Mouse (Mus musculus): ENCODE measurements at regions not wholly inside any gene's neighbourhood (a gene's known extent, or its start where the extent isn't known, plus 50 kb on each side); places are given as distances from the start of the nearest gene placed in this dataset.
"Not testable (repeated sequence)": the region's sequence is repeated elsewhere in the genome, so short reads cannot be mapped to it uniquely, and the experiment has no call there.

DNA sequence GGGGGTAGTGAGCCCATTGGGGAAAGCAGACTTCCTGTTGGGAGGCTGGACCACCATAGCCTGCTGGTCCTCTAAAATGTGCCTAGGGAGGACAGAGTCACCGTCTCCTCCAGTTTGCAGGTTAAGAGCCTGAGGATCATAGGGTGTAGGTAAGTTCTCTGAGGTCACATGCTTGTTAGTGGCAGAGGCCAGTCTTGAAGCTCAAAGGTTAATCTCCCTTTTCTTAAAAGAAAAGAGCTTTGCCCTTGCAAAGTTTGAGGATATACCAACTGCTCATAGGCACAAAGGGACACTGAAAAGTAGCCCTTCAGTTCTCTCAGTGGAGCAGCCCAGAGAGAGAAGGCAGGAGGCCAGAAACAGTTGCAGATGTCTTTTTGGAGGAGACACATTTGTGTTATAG, 116.7 kb downstream of the Dmrta2 start:
- Histone ChIP-seq H3K27me3 (replicated peaks; ENCODE audit: control insufficient read depth, insufficient read depth, low read length) (no peaks in the 10 kb centered on the region), H3K9me3 (ENCODE audit: control insufficient read depth) (no peaks in the 10 kb centered on the region), H3K4me1 (replicated peaks; ENCODE audit: control insufficient read depth, insufficient read depth, low read length) (no peaks in the 10 kb centered on the region), H3K4me2 (replicated peaks; ENCODE audit: low read depth) (no peak overlapping the region), H3K4me3 (ENCODE audit: low read depth, low read length) (no peak overlapping the region), H3K27ac (ENCODE audit: low read depth, low read length) (no peak overlapping the region), H3K36me3 (ENCODE audit: control insufficient read depth, insufficient read depth) (no peaks in the 10 kb centered on the region), H3K9ac (ENCODE audit: low read depth, low read length) (no peak overlapping the region)
- ATAC-seq = no peak
- no peak for TF ChIP-seq CTCF (IDR thresholded peaks at IDR 0.05; ENCODE audit: low read depth)
- WGBS = 75% methylated on average over 1 of the region's 1 CpGs

DNA sequence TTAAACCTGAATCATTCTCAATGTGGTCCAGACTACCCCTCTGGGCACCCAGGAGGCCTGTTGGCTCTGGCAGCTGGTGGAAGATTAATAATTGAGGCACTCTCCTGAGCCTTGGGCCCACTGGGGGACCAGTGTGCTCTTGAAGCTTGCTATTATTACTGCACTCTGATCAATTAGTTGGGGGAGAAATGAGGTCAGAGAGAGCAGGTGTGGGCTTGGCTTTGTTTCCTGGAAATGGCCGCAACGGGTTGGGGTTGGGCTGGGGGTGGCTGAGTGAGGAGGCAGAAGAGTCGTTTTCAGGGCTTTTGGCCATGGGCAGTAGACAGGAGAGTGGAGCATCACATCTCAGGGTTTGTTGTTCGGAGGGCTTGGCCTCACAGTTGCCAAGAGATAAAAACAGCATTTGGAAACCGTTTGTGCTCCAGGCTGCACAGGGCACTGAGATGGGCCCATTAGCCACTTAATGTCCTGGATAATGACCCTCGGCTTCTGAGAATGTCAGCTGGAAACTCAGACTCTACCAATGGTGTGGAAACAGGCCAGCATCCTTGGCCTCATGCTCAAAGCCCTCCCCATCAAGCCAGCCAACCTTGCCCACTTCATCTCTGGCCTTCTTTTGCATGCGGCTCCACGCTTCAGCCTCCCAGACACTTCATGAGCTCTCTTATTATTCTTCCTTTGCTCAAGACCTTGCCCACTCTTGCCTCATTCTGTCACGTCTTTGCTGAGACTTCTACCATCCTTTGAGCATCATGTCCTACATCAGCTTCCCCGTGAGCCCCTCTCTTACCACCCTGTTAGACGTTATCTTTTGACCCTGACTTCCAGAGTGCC, 118.1 kb downstream of the Dmrta2 start:
- Histone ChIP-seq H3K36me3 (ENCODE audit: control insufficient read depth, insufficient read depth) (no peaks in the 10 kb centered on the region), H3K4me2 (replicated peaks; ENCODE audit: low read depth) (no peak overlapping the region), H3K4me1 (replicated peaks; ENCODE audit: control insufficient read depth, insufficient read depth, low read length) (no peaks in the 10 kb centered on the region), H3K9me3 (ENCODE audit: control insufficient read depth) (no peaks in the 10 kb centered on the region), H3K4me3 (ENCODE audit: low read depth, low read length) (no peak overlapping the region), H3K27me3 (replicated peaks; ENCODE audit: control insufficient read depth, insufficient read depth, low read length) (no peaks in the 10 kb centered on the region), H3K9ac (ENCODE audit: low read depth, low read length) (no peak overlapping the region), H3K27ac (ENCODE audit: low read depth, low read length) (no peak overlapping the region)
- 74% methylated on average over 11 of the region's 11 CpGs for WGBS
- no peak for ATAC-seq
- TF ChIP-seq CTCF (IDR thresholded peaks at IDR 0.05; ENCODE audit: low read depth) = no peak

DNA sequence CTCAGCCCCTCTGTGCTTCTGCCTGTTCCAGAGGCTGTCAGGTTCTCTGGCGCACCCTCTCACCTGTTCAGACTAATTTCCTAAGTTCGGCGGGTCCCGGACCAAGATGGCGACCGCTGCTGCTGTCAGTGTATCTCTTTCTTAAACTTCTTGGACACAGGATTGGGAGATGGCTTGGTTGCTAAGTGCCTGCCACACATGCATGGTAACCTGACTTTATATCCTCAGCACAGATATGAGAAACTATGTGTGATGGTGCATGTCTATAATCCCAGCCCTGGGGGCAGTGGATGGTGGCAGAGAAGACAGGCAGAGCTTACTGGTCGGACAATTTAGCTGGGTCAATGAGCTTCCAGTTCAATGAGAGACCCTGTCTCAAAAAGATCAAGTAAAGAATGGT, 126.3 kb downstream of the Dmrta2 start:
- not testable (repeated sequence) for H3K9me3 ChIP-seq (ENCODE audit: control insufficient read depth); H3K4me1 ChIP-seq (replicated peaks; ENCODE audit: control insufficient read depth, insufficient read depth, low read length); H3K36me3 ChIP-seq (ENCODE audit: control insufficient read depth, insufficient read depth); H3K9ac ChIP-seq (ENCODE audit: low read depth, low read length); ATAC-seq; H3K4me3 ChIP-seq (ENCODE audit: low read depth, low read length); H3K4me2 ChIP-seq (replicated peaks; ENCODE audit: low read depth); H3K27me3 ChIP-seq (replicated peaks; ENCODE audit: control insufficient read depth, insufficient read depth, low read length); H3K27ac ChIP-seq (ENCODE audit: low read depth, low read length)
- WGBS = 91% methylated on average over 6 of the region's 7 CpGs

DNA sequence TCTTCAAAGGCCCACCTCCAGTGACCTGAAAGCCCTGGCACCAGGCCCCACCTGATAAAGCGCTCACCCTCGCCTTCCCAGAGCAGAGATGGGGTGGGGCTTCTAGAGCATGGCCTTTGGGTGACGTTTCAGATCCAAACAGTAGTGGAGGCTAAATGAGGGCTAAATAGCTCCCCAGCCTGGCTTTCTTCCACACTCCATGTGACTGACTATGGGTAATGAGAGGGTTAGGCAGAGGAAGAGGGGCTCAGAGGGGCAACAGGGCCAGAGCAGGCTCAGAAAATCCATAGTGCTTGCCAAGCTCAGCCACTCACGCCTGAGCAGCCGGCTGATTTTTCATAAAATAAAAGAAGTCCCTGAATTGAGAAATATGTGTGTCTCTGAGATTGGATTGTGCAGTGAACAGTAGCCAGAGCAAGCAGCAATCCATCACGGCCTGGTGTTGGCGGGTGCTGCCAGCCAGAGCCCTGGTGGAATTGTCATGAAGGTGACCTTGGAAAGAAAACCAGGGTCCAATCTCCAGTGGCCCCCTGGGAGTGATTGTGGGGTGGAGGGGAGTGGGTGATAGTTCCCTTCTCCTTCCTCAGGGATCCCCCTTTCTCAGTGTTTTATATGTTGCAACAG, 128.9 kb downstream of the Dmrta2 start:
- Histone ChIP-seq H3K4me2 (replicated peaks; ENCODE audit: low read depth) (no peak overlapping the region), H3K9me3 (ENCODE audit: control insufficient read depth) (no peaks in the 10 kb centered on the region), H3K4me3 (ENCODE audit: low read depth, low read length) (no peak overlapping the region), H3K27me3 (replicated peaks; ENCODE audit: control insufficient read depth, insufficient read depth, low read length) (no peaks in the 10 kb centered on the region), H3K4me1 (replicated peaks; ENCODE audit: control insufficient read depth, insufficient read depth, low read length) (no peaks in the 10 kb centered on the region), H3K9ac (ENCODE audit: low read depth, low read length) (no peak overlapping the region), H3K36me3 (ENCODE audit: control insufficient read depth, insufficient read depth) (no peaks in the 10 kb centered on the region), H3K27ac (ENCODE audit: low read depth, low read length) (no peak overlapping the region)
- no peak for TF ChIP-seq CTCF (IDR thresholded peaks at IDR 0.05; ENCODE audit: low read depth)
- 68% methylated on average over 7 of the region's 7 CpGs for WGBS
- no peak for ATAC-seq

DNA sequence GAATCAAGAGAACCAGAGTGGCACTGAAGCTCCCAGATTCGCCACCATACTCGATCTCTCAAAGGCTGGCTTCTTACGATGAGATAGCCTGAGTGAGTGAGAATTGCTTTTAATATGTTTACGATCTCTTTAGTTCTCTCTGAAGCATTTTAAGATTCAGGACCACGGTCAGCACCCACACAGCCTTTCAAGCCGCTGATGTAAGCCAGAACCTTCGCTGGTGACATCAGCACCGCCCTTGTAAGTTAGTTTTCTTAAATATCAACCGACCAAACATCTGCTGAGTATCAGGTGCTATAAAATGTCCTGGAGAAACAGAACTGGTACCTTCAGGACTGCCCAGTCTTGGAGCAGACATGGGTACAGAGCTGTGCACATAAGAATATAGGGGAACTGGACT, 141.6 kb downstream of the Dmrta2 start:
- TF ChIP-seq CTCF (IDR thresholded peaks at IDR 0.05; ENCODE audit: low read depth) = no peak
- Histone ChIP-seq H3K9me3 (ENCODE audit: control insufficient read depth) (no peaks in the 10 kb centered on the region), H3K27me3 (replicated peaks; ENCODE audit: control insufficient read depth, insufficient read depth, low read length) (no peaks in the 10 kb centered on the region), H3K4me2 (replicated peaks; ENCODE audit: low read depth) (no peak overlapping the region), H3K9ac (ENCODE audit: low read depth, low read length) (no peak overlapping the region), H3K4me1 (replicated peaks; ENCODE audit: control insufficient read depth, insufficient read depth, low read length) (no peaks in the 10 kb centered on the region), H3K36me3 (ENCODE audit: control insufficient read depth, insufficient read depth) (no peaks in the 10 kb centered on the region), H3K4me3 (ENCODE audit: low read depth, low read length) (no peak overlapping the region), H3K27ac (ENCODE audit: low read depth, low read length) (no peak overlapping the region)
- no peak for ATAC-seq
- WGBS = 18% methylated on average over 9 of the region's 9 CpGs

DNA sequence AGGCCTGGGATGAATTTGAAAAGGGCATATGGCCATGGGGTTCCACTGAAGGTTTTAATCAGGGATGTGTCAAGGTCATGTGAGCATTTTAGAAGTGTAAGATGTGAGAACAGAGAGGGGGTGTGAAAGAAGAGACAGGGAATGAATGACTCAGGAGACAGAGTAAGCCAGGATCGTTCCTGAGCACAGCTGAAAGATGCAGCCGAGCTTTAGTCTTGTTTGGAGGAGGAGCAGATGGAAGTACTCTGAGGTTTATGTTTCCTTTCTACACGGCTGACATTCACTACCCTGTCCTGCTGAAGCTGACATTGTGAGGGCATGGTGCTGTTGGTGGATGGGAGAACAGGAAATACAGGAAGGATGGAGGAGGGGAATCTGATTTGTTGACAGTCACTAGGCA, 142.0 kb downstream of the Dmrta2 start:
- no peak overlapping the region for H3K4me2 ChIP-seq (replicated peaks; ENCODE audit: low read depth)
- H3K9ac ChIP-seq (ENCODE audit: low read depth, low read length) = no peak overlapping the region
- no peaks in the 10 kb centered on the region for H3K4me1 ChIP-seq (replicated peaks; ENCODE audit: control insufficient read depth, insufficient read depth, low read length)
- no peaks in the 10 kb centered on the region for H3K9me3 ChIP-seq (ENCODE audit: control insufficient read depth)
- no peaks in the 10 kb centered on the region for H3K36me3 ChIP-seq (ENCODE audit: control insufficient read depth, insufficient read depth)
- no peak for TF ChIP-seq CTCF (IDR thresholded peaks at IDR 0.05; ENCODE audit: low read depth)
- H3K4me3 ChIP-seq (ENCODE audit: low read depth, low read length) = no peak overlapping the region
- H3K27me3 ChIP-seq (replicated peaks; ENCODE audit: control insufficient read depth, insufficient read depth, low read length) = no peaks in the 10 kb centered on the region
- no peak for ATAC-seq
- H3K27ac ChIP-seq (ENCODE audit: low read depth, low read length) = no peak overlapping the region
- WGBS = 37% methylated on average over 3 of the region's 3 CpGs

All from intestine, postnatal 0 days (tissue).